Mouse (Mus musculus) heart, adult 11 months (tissue): ENCODE measurements around the gene Abcb1b.
A peak's percentile ranks its signal among the peaks of the same experiment; 100 is the strongest.
"Not testable (repeated sequence)": the region's sequence is repeated elsewhere in the genome, so short reads cannot be mapped to it uniquely, and the experiment has no call there.

ENCODE experiments used
- DNase-seq: peaks from one replicate; pipeline ENCODE4 v3.0.0; 2022

Abcb1b gene

DNA sequence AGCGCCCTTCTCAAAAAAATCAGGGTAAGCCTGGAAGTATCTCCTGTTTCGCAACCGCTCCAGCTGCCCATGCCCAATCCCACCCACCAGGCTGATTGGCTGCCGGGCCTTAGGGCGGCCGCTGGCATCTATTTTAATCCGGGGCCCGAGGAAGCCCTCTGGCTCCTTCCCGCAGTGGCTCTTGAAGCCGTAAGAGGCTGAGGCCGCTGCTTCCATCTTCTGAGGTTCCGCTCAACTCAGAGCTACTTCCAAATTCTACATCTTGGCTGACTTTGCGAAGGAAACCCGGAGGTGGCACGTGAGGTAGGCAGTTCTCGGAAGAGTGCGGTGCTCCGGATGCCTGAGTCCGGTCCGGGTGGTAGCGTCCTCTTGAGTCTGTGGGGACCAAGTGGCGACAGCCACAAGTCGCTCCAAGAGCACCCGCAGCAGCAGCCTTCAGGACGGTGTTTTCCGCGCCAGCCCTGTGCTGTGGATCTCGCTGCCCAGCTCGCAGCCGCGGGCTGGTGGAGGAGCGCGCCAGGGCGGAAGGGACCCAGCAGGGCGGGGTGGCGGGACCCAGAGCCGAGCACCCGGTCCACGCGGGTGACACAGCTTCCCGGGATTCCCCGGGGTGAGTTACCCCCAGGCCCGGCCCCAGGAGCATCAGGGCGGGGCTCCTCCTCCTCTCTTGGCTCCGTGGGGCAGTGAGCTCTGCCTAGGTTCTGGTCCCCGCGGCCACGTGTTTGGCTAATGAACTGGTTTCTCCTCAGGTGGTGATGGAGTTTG is at the start of gene Abcb1b:
TSS of gene Abcb1b (plus strand) at position 161 of the 765 bp plus-strand sequence.
- DNase-seq = peak; percentile 99

DNA sequence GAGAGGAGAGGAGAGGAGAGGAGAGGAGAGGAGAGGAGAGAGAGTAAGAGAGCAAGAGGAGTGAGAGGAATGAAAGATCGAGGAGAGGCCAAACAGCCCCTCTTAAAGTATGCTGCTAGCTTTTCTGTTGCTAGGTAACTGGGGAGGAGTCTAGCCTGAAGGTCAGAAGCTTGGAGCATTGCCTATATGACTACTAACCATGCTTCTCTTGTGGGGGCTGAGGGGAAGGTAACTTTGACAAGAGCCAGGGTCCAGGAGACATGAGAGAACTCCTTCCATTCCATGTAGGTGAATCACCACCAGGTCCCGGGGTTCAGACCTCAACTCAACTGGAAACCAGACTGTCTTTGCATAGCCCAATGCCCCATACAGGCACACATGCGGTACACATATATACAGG is 25.1 kb upstream of the Abcb1b start:
- DNase-seq = peak; percentile 61

DNA sequence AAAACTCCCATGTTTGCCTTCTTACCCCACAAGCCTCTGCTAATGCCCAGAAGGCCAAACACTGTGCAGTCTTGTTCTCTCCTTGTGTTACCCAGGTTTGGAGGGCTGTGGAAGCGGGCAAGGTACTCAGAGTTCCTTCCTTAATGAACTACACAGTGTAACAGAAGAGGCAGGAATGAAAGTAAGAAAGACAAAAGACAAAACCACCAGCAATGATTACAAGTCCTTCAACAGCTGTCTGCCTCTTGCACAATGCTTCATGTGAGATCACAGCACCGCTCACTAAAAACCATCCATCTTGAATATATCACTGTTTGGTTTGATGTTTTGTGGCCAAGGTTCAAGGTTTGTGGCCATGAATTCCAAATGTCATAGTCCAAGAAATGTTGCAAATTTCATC is 19.6 kb upstream of the Abcb1b start:
- peak; percentile 57 for DNase-seq

DNA sequence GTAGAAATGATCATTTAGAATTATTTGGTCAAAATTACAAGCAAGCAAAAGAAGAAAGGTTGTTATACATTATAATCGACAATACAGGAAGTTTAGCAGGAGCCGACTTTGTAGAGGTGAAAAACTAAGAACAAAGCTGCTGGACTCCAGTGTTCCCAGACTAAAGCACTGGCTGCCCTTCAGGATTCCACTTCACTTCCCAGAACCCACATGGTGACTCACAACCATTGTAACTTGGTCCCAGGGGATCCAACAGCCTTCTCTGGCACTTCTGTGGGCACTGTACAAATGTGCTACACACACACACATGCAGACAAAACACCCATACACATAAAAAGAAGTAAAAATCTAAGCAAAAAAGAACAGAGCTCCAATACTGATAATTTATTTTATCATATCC is 19.2 kb upstream of the Abcb1b start:
- DNase-seq = peak; percentile 71

DNA sequence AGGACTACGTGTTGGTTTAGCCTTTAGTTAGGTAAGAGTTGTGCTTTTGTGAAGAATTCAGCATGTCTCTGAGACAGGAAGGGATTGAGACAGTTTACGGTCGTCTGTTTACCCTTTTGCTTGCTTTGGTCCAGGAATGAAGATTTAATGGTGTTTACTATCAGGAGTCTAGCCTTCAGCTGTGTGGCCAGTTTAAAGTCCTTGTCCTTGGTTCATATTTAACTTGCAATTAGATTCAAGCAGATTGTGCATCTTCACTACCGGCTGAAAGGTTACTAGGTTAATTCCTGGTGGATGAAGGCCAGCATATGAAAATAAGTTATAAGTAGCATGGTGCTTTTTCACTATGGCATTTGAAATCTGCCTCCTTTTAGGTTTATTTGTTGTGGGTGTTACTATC is 5.7 kb upstream of the Abcb1b start:
- peak; percentile 28 for DNase-seq

DNA sequence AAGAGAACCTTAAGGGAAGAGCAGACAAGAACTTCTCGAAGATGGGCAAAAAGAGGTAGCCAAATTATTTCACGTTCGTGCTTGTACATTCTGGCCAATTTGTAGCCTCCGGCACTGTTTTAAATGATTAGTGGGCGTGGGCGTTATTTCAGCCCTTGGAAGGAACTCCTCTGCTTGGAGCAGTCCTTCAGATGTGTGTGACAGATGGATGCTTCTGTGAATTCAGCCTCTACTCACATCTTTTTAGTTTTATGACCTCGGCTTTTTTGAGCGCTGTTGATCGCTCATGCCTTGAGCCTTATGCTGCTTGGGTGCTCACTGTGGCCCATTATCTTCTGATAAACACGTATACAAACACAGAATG is 787 bp downstream of the Abcb1b start:
- DNase-seq = no peak

DNA sequence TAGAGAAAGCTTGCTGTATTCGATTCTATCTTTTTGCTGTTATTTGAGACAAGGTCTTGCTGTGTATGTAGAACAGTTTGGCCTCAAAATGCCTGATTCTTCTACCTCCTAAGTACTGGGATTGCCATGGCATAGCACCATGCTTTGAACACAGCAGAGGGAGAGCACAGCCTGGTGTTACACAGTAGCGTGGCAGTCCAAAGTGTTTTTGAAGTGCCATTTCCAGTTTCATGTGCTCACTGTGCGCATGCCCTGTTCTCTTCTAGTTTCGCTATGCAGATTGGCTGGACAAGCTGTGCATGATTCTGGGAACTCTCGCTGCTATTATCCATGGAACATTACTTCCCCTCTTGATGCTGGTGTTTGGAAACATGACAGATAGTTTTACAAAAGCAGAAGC is 7.8 kb downstream of the Abcb1b start:
- DNase-seq = peak; percentile 91

DNA sequence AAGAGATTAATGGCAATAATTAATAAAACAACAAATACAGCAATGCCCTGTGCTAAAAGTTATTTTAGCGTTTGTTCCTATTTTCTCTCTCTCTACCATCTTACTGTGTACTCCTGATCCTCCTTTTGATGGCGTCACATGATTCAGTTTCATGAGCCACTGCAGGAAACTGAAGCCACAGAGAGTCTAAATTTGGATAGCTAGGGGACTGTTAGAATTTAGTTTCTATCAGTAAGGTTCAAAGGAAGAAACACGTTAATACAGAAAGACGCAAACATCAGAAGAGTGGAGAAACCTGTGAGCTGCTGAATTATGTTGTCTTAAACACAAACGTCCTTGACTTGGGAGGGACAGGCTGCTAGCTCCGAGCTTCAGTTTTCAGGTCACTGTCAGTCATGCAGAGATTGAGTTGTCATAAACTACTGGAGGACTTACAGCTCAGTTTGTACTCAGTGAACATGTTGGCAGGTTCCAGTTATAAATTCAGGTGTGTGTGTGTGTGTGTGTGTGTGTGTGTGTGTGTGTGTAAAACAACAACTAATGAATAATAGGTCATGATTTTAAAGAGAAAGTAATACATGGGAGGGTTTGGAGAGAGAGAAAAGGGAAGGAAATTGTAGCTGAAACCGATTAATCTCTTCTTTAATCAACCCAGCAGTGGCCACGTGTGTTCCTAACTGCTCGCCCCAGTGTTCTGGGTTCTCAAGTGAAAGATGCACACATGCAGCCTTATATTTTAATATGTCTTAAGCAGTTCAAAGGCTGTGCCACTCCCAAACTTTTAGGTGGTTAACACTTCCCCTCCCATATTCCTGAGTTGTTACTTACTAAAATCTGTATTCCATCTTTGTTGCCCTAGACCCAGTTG is 9.4 kb downstream of the Abcb1b start:
- DNase-seq = peak; percentile 55

DNA sequence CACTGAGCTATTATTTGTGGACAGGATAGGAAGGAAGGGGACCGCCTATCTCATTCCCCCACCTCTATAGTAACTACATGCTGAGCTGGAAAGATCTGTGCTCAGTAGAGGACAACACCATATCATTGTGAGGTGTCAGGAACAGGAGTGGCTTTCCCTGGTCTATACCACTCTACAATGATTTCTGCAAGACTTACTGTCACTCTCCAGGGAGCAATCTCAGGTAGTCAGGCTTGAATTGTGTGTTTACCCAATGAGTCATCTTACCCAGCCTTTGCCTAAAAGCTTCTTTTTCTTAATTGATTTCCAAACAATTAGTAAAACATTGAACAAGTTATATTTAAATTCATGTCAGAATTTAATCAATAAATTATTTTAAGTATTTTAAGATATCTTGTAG is 15.9 kb downstream of the Abcb1b start:
- DNase-seq = no peak

DNA sequence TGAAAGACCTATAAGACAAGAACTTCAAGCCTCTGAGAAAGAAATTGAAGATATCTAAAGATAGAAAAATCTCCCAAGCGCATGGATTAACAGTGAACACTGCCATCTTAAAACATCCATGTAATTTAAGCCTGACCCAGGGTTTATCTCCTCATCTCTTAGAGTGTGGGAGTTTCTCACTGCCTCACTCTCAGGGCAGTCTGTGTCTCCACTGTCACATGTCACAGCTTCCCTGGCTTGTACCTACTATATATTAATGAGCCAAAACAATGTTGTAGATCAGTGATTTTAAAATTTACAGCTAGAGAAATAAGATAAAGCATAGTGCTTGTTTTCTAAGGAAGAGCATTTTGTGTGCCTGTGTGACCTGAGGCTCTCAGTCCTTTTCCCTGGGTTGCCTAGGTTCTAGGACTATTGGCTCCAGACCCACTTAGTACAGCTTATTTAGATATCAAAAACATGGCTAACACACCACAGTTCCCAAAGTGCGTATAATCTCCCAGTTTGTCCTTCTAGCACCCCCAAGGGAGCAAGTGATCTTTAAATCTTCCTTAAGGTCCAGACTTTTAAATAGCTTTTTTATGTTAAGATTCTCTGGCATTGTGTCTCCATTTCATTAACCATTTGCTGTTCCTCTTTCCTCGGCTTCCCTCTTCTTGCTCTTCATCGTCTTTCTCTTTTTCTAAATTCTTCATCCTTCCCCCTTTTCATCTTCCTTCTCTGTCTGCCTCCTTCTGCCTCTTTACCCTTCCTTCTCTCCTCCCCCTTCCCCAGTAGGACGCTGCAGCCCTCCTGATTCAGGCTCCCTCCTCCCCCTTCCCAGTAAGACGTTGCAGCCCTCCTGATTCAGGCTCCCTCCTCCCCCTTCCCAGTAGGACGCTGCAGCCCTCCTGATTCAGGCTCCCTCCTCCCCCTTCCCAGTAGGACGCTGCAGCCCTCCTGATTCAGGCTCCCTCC is 22.0 kb downstream of the Abcb1b start:
- no peak for DNase-seq

DNA sequence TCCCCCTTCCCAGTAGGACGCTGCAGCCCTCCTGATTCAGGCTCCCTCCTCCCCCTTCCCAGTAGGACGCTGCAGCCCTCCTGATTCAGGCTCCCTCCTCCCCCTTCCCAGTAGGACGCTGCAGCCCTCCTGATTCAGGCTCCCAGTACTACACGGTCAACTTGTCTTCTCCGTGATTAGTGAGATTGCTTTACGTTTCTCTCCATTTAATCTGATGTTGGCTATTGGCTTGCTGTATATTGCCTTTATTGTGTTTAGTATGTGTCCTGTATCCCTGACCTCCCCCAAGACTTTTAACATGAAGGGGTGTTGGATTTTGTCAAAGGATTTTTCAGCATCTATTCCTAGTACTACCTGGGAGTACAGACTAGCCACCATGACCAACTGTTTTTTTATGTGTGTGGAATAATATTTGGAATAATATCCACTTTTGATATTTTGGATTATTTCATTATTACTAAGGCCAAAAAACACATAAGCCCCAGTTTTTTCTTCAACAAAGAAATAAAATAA is 22.7 kb downstream of the Abcb1b start:
- not testable (repeated sequence) for DNase-seq

DNA sequence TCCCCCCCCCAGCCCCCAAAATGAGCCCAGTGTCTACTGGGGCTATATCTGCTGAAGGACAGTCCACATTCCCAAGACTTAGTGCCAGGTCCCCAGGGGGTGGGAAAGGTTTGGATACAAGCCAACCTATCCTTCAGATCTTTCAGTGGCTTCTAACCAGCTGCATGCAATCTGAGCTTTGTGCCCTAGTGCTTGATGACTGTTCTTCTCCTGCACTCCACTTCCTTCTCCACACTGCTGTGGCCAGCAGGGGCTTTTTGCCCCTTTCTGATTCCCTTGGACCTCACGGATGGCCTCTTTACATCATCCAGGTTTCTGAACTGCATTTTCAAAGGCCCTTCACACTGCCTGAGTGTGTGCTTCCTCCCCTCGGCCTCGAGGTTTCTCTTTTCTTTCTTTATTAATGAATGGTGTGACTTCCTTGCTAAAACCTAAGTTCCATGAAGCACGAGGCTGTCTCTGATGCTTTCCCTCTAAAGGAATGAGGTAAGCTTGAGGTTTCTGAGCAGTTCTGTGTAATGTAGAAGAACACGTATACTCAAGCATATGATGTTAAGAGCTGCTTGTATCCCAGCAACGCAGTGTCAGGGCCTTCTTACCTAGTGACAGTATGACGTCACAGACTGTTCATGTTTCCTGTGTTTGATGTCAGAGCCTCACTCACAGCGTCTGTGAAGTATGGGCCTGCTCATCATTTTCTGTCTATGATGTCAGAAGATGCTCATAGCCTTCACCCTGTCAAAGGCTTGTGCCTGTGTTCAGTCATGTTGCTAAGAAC is 40.9 kb downstream of the Abcb1b start:
- DNase-seq = peak; percentile 74

DNA sequence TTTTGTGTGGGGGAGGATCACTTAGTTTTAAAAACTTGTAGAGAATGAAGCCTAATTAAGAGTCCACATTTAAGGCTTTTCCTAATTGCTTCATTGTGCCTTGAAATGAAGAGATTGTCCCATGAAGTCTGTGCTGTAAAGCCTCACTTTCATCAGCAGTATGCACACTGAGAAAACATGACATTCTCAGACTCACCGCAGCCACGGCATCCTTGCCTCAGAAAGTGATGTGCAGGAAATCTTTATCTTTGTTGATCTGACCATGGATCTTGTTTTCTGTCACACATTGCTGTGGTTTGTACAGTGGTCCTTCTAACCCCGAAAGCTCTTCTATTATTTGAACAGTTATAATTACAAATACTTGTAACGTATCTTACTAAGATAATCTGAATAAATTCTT is 41.7 kb downstream of the Abcb1b start:
- DNase-seq = no peak

DNA sequence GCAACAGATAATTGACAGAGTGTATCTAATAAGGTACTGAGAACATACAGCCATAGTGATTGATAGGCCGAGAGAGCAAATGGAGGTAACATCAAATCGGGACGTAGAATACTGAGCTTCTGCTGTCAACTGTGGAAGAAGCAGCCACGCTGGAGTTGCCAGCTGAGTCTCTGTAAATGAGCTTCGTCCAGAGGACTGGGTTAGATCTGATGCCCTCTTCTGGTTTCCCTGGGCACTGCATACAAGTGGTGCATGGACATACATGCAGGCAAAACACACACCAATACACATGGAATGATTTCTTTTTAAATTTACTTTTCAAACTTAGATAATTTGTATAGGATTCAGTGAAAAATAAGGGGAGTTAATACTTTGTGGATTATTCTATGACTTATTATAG is 42.9 kb downstream of the Abcb1b start:
- peak; percentile 85 for DNase-seq

DNA sequence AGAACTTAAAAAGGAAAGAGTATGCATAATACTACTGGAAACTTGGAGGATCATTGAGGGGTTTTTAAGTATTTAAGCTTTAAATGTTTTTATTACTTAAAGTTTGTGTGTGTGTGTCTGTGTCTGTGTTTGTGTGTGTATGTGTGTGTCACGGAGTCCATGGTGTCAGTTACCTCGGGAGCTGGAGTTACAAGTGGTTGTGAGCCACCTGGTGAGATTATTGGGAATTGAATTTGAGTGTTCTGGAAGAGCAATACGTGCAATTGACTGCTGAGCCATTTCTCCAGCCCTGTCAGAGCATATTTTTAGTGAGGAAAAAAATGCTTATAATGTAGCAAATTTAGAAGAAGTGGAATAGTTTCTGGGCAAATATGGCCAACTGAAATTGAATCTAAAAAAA is 44.9 kb downstream of the Abcb1b start:
- DNase-seq = no peak

DNA sequence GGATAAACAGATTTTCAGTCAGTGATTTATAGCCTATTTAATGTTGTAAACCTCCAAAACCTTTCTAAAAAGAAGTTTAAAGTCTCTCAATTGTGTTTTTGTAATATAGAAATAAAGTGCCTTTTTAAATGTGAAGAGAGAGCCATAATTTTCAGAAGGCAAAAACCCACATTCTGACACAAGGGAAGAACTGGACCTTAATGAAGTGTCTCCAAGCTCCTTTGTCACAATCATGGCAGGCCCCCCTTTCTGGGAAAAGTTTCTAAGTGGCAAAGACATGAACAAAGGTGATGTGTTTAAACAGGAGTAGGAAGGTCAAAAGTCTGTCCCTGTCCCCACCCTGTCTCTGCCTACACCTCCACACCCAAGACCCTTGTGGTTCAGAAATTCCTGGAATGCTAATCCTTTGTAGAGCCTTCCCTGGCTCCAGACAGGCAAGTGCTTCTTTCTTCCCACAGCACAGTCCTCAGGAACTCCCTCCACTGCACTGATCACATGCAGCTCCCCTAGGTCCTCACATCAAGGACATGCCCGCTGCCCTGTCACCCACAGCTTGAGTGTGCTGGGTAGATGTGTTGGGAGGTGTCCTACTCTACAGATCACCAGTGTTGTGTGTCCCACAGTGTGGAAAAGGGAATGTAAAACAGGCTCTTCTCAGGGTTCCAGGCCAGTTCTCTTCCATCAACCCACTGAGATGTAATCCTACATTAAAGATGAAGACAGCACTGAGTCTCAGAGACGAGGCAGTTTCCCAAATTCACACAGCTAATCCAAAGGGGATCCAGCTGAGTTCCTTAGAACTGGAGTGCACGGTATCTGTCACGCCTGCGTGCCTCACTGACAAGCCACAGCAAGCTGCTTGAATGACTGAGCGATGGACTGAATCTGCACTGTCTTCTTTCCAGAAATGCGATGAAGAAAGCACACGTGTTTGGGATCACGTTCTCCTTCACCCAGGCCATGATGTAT is 50.9 kb downstream of the Abcb1b start:
- peak; percentile 52 for DNase-seq

DNA sequence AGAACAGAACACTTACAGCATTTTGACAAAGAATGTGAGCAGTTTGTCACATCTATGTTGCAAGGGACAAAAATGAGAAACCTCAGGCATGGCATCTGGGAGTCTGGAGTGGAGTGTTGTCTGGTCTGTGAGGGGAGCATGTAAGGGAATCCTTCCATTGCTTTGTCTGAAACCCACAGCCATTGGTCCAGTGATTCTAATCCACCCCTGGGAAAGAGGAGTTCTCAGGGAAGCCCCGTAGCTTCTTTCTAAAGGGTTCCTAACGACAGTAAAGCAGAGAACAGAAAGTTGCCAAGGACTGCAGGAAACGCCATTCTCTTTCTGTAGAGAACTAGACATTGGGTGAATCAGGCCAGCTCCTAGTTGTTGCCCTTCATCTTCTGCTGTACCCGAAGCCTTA is 52.9 kb downstream of the Abcb1b start:
- peak; percentile 63 for DNase-seq

DNA sequence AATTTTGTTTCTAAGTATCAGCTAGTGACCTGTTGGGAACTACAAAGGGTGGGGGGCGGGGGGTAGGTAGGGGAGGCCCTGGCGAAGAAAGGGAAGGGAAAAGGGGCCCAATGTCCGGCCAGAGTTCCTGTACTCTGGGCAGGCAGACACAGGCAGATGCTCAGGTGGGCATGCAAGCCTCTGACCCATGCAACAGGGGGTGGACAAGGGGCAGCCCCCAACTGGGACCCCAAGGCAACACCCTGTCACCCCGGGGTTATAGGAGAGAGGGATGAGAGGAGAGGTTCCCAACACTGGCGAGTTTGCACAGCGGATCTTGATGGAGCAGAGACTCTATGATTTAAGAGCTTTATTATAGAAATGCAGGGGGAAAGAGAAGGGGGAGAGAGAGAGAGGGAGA is 59.3 kb downstream of the Abcb1b start:
- peak; percentile 74 for DNase-seq

DNA sequence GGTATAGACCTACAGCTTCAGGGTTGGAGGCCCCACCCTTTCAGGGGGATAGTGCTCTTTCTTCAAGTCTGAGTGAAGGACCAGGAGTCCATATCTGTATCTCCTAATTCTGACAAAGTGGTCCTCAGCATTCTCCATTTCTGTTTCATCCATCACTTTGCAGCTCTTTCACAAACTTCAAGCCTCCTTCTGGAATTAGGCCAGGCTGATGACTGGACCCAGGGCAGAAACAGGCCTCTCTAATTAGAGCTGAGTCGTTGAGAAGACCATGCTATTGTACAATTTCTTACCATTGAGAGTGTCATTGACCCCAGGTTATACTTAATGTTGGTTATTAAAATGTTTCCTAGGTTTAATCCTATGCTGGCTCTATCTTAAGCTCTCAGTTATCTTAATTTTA is 63.9 kb downstream of the Abcb1b start:
- no peak for DNase-seq

DNA sequence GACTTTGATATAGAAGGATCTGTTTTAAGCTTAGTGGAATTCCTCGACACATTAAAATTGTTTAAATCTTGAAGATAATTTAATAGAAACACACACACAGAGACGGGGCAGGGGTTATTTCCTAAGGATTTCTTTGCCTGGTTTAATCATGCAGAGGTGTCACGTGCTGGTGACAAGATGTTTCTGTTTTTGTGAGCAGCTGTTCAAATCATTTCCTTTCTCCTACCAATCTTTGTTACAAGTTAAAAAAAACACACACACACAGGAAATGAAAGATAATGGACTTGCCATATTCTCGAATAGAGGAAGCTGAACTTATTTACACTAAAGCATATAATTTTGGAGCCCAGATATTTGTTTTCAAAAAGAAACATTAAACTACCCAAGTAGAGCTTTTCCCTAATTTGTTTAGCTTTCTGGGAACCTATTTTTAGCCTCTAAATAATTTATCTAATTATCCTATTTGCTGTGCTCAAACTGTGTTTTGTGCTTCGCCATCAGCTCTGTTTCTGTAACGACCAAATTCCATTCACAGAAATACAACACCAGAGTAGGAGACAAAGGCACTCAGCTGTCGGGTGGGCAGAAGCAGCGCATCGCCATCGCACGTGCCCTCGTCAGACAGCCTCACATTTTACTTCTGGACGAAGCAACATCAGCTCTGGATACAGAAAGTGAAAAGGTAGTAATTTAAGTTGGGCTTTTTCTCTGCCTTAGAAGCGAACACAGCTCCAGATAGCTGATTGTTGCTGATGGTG is 65.8 kb downstream of the Abcb1b start:
- peak; percentile 92 for DNase-seq
